Mouse (Mus musculus) liver, embryonic 16.5 days (tissue): ENCODE data around the gene Ankar. TPM values are rescaled to one million over a fixed set of nuclear protein-coding genes. Genes with fewer than 3 reads are reported as not detected.

ENCODE experiments used
- ATAC-seq: fragments of 200-750 bp; cut with Nextera tagmentation; 2 replicates; pipeline ENCODE4 v1.8.0; 2017; ENCODE audit warnings: low read depth, mild to moderate bottlenecking, moderate number of reproducible peaks, moderate library complexity
- H3K27ac ChIP-seq: fragments of 300-500 bp; sonication (generic); 2 replicates; pipeline ENCODE4 v1.5.1; 2014; ENCODE audit warnings: mild to moderate bottlenecking, low read length
- H3K27me3 ChIP-seq: fragments of 300-500 bp; sonication (generic); 2 replicates; pipeline ENCODE4 v1.6.1; 2014; ENCODE audit warnings: low read depth, low read length, mixed read lengths; ENCODE audit not compliant: control insufficient read depth, insufficient read depth
- H3K36me3 ChIP-seq: fragments of 300-500 bp; sonication (generic); 2 replicates; pipeline ENCODE4 v1.6.1; 2014; ENCODE audit warnings: mild to moderate bottlenecking; ENCODE audit not compliant: control insufficient read depth, insufficient read depth
- H3K4me1 ChIP-seq: fragments of 300-500 bp; sonication (generic); 2 replicates; pipeline ENCODE4 v1.6.1; 2014; ENCODE audit warnings: low read depth, low read length, mixed read lengths; ENCODE audit not compliant: control insufficient read depth
- H3K4me2 ChIP-seq: fragments of 300-500 bp; sonication (generic); 2 replicates; pipeline ENCODE4 v1.6.1; 2014; ENCODE audit warnings: low read depth, low read length, mixed read lengths
- H3K4me3 ChIP-seq: fragments of 300-500 bp; sonication (generic); 2 replicates; pipeline ENCODE4 v1.5.1; 2014; ENCODE audit warnings: low read depth, mild to moderate bottlenecking, low read length
- H3K9ac ChIP-seq: fragments of 300-500 bp; sonication (generic); 2 replicates; pipeline ENCODE4 v1.6.1; 2014; ENCODE audit warnings: low read depth, low read length
- H3K9me3 ChIP-seq: fragments of 300-500 bp; sonication (generic); replicated peaks from 2 replicates; pipeline ENCODE4 v1.6.1; 2016; ENCODE audit warnings: low read length; ENCODE audit not compliant: control insufficient read depth
- WGBS: fragments of 180-500 bp; shearing (Covaris S2); extraction: QIAGEN DNeasy Blood & Tissue Kit; methylation state at CpG from one replicate; pipeline ENCODE4 v1.1.7; 2014; ENCODE audit not compliant: insufficient replicate concordance; 5-methylcytosine and 5-hydroxymethylcytosine counted together
- polyA plus RNA-seq: library from polyadenylated mRNA; unstranded; fragments of >200 nt; fragmentation: Nextera tagmentation; extraction: Ambion mirVana; gene quantifications from 2 replicates; pipeline ENCODE4 v1.2.1, GENCODE M21; 2015

The Ankar gene
- polyA plus RNA-seq, result not detected in 2 replicates

DNA sequence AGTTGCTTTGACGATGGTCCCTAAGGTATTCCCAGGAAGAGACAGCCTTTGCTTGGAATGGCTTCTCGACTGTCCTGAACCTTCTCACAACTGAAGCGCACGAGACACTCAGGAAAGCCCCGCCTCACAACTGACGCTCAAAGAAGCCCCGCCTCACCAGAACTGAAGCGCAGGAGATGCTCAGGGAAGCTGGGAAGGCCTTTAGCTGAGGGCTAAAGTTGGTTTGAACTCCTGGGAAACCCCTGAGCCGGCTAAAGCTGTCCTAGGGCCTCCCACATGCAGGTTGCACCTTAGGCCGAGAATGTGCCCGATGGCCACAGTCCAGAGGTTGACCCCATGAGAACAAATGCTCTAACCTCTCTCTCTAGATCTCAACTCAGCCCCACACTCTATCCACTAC lies at the start of gene Ankar:
TSS of gene Ankar (minus strand) at position 101 of the 400 bp plus-strand sequence.
- Histone ChIP-seq H3K4me2 (no peak within 1 kb of the TSS), H3K9ac (no peak within 1 kb of the TSS), H3K36me3 (no peaks in the 10 kb centered on the region), H3K27ac (no peak within 1 kb of the TSS), H3K4me1 (no peaks in the 10 kb centered on the region), H3K4me3 (no peak within 1 kb of the TSS), H3K9me3 (no peaks in the 10 kb centered on the region), H3K27me3 (no peaks in the 10 kb centered on the region)
- 70% methylated on average over 11 of the region's 11 CpGs for WGBS
- ATAC-seq, result no peak

DNA sequence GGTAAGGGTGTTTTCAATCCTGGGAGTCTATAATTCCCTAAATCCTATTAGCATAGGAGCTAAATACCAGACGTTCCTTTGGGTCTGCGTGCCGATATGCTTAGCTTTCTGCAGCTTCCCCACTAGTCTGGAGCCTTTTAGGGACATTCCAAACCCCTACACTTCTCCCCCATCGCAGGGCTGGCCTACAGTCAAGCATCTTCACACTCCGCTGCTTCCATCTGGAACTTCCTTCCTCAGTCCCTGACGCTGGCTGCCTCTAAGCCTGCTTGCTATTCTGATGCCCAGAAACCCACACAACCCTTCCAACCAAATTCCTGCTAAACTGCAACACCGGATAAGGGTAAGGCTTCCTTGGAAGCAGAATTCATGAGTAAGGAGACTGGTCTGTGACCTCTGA lies 46.0 kb upstream of the Ankar start:
- WGBS, result 51% methylated on average over 7 of the region's 7 CpGs
- ATAC-seq, result no peak
- H3K27ac ChIP-seq, result no peak overlapping the region

DNA sequence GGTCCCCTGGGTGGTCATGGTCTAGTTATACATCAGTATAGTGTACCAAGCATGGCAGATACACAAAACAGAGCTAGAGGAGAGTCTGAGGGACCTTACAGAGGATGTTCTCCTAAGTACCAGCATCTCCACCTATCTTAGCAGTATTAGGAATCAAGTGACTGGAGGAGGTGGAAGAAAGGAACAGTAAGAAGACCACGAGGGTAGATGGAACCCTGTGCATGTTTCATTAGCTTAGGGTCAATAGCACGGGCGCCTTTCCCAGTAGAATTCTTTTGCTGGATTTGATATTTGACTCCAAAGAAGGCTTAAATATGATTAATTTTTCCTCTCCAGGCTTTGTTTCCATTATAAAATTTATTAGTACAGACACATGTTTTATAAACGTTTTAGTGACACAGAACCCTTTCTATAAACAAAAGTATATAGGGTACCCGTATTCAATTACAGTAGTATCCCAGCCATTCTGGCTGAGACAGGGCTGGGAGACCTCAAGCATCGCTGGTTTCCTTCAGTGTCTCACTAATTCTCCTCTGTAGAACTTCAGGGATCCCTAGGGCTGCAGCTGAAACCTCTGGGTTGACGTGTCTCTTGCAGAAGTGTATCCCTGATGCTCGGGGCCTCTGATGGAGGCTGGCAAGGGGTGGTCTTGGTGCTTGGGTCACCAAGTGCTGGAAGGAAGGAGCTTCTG lies 44.6 kb upstream of the Ankar start:
- no peak overlapping the region for H3K27ac ChIP-seq
- H3K9me3 ChIP-seq, result no peaks in the 10 kb centered on the region
- no peak overlapping the region for H3K9ac ChIP-seq
- H3K4me1 ChIP-seq, result no peaks in the 10 kb centered on the region
- no peak for ATAC-seq
- WGBS, result 61% methylated on average over 8 of the region's 8 CpGs
- no peak overlapping the region for H3K4me2 ChIP-seq
- H3K4me3 ChIP-seq, result no peak overlapping the region
- no peaks in the 10 kb centered on the region for H3K36me3 ChIP-seq
- H3K27me3 ChIP-seq, result no peaks in the 10 kb centered on the region

More for the DNA sequence above, 46.0 kb upstream of the Ankar start:
- H3K9ac ChIP-seq, result no peak overlapping the region
- no peaks in the 10 kb centered on the region for H3K4me1 ChIP-seq
- H3K9me3 ChIP-seq, result no peaks in the 10 kb centered on the region
- no peak overlapping the region for H3K4me3 ChIP-seq
- H3K36me3 ChIP-seq, result no peaks in the 10 kb centered on the region
- H3K27me3 ChIP-seq, result no peaks in the 10 kb centered on the region
- H3K4me2 ChIP-seq, result no peak overlapping the region

DNA sequence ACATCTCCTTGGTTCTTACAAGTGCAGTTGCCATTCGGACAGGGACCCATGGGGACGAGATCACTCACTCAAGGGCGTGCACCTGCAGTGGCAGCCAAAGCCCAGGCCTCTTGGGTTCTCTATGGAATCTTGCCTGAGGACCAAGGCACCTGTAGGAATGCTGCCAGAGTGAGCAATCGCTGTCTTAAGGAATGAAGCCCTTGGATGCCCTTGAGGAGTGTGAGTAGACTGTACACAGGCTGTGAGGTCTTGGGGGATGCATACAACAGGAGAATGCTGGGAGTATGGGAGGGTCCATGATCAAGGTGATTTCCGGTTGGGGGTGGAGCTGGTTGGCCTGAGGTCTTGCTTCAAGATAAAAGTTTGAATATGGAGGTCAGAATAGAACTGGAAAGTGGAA lies 41.0 kb upstream of the Ankar start:
- Histone ChIP-seq H3K27me3 (no peaks in the 10 kb centered on the region), H3K9me3 (no peaks in the 10 kb centered on the region), H3K4me2 (no peak overlapping the region), H3K9ac (no peak overlapping the region), H3K4me1 (no peaks in the 10 kb centered on the region), H3K36me3 (no peaks in the 10 kb centered on the region), H3K27ac (no peak overlapping the region), H3K4me3 (no peak overlapping the region)
- 60% methylated on average over 5 of the region's 5 CpGs for WGBS
- no peak for ATAC-seq

DNA sequence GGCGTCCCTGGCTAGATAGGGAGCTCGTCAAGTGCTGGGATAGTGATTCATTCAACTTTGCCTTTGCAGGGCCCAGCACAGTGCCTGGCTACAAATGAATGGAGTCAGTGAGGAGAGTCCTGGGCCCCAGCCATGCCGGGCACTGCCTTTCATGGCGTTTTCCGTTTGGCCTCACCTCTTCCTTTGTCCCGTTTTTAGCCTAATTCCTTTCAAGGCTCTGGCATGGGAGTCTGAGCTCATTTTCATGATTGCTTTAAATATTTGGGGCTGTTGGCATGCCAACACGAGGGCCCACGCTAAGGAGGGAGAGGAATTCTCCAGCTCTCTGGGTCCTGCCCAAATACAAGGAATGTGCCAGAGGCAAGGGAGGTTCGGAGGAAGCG lies 39.3 kb upstream of the Ankar start:
- H3K9me3 ChIP-seq, result no peaks in the 10 kb centered on the region
- no peak overlapping the region for H3K9ac ChIP-seq
- no peak overlapping the region for H3K27ac ChIP-seq
- no peaks in the 10 kb centered on the region for H3K27me3 ChIP-seq
- no peaks in the 10 kb centered on the region for H3K36me3 ChIP-seq
- ATAC-seq, result no peak
- no peak overlapping the region for H3K4me3 ChIP-seq
- WGBS, result 69% methylated on average over 10 of the region's 10 CpGs
- no peak overlapping the region for H3K4me2 ChIP-seq
- H3K4me1 ChIP-seq, result no peaks in the 10 kb centered on the region

DNA sequence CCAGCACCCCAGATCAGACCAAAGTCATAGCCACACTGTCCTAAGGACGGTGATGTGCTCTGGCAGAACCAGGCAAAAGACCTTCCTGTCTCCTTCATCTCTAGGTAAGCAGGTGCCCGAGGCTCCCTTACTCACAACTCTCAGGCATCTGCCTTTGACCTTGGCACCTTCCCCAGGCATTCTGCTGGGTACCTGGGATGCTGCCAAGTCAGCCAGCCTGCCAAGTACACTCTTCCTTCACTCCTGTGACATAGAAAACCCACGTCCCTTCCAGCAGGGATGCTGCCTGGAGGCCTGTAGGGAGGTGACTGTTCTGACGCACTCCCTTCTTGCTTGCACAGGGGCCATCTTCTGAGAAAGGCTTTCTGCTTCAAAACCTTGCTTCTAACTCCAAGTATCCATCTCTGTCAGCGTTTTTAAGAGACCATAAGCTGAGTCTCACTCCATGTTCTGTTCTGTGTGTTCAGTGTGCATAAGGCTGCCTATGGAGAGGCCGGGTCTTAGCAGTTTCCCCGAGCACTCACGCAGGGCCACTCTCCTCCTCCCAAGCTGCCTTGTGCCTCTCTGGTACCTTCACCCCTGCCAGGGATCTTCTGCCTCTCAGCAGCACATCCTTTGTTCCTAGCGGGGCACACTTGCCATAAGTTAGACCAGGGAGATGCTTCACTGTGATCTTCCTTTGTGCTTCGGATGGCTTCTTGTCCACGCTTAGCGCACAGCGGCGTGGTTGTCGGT lies 38.7 kb upstream of the Ankar start:
- Histone ChIP-seq H3K36me3 (no peaks in the 10 kb centered on the region), H3K9ac (no peak overlapping the region), H3K27me3 (no peaks in the 10 kb centered on the region), H3K4me2 (no peak overlapping the region), H3K27ac (no peak overlapping the region), H3K9me3 (no peaks in the 10 kb centered on the region), H3K4me1 (no peaks in the 10 kb centered on the region), H3K4me3 (no peak overlapping the region)
- 68% methylated on average over 15 of the region's 15 CpGs for WGBS
- no peak for ATAC-seq

DNA sequence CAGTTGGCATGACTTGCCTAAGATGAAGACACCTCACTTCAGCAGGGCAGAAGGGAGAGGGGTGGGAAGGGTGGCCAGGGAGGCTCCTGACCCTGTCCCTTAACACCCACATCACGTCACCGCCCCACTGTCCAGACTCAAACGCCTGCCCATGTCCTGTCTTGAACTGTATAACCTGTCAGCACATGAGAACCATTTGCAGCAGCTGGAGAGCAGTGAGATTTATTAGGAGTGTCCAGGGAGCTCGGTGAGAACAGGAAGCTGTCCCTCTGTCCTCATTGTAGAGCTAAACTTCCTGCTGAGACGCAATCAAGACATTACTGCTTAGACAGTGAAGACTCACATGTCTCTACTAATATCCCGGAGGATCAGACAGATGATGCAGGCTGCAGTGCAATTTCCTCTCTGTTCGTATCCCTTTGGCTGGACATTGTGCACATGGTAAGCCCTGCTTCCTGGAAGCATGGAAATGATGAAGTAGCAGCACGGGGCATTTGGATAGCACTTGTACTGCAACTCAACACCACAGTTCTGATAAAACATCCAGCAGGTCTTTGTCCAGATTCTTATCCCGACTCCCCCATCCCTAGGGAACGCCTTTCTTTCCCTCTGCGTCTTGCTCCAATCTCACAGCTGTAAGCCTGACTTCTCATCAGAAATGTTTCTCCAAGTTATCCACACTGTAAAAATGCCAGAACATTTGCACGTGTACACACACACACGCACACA lies 36.2 kb upstream of the Ankar start:
- Histone ChIP-seq H3K4me2 (no peak overlapping the region), H3K4me3 (no peak overlapping the region), H3K4me1 (no peaks in the 10 kb centered on the region), H3K9me3 (no peaks in the 10 kb centered on the region), H3K36me3 (no peaks in the 10 kb centered on the region), H3K27ac (no peak overlapping the region), H3K27me3 (no peaks in the 10 kb centered on the region), H3K9ac (no peak overlapping the region)
- ATAC-seq, result no peak
- 40% methylated on average over 13 of the region's 13 CpGs for WGBS

DNA sequence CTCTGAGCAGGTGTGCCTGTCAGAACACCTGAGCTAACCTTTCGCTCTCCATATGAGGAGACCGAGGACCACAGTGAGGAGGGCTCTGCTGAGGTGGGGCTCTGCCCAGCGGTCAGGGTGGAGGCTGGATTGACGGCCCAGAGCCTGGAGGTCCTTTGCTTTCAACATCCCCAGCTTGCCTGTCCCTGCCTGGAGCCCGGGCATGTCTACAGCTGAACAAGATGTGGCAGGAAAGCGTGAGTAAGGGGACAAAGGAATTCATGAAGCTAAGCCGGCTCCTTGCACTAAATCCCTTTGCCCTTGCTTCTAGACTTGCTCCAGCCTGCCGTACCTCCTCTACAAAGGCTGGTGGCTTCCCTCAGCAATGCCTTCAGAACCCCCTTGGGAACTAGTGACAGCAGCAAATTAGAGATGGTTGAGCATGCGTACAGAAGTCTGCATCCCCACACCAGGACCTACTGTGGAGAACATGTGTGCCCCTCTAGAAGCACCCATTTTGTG lies 32.9 kb upstream of the Ankar start:
- Histone ChIP-seq H3K36me3 (no peaks in the 10 kb centered on the region), H3K4me3 (no peak overlapping the region), H3K4me2 (no peak overlapping the region), H3K27me3 (no peaks in the 10 kb centered on the region), H3K4me1 (no peaks in the 10 kb centered on the region), H3K9ac (no peak overlapping the region), H3K27ac (no peak overlapping the region), H3K9me3 (no peaks in the 10 kb centered on the region)
- ATAC-seq, result no peak
- WGBS, result 75% methylated on average over 9 of the region's 9 CpGs

DNA sequence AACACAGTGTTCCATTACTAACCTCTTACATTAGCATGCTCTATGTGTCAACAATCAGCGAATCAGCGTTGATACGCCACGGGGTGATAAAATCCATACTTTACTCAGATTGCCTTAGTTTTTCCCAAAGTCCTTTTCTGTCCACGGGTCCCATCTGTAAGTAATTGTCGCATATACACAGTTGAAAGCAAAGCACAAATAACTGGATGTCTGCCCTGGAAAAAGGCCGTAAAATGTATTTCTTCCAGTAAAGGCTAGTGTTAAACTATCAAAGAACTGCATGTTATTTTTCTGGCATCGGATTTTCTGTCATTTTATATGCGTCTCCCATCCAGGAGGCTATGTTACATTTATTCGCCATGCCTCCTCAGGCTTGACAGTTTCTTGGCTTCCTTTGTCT lies 29.7 kb upstream of the Ankar start:
- WGBS, result 71% methylated on average over 10 of the region's 10 CpGs
- Histone ChIP-seq H3K36me3 (no peaks in the 10 kb centered on the region), H3K9me3 (no peaks in the 10 kb centered on the region), H3K27me3 (no peaks in the 10 kb centered on the region), H3K27ac (no peak overlapping the region), H3K9ac (no peak overlapping the region), H3K4me1 (no peaks in the 10 kb centered on the region), H3K4me3 (no peak overlapping the region), H3K4me2 (no peak overlapping the region)
- no peak for ATAC-seq
